Mouse (Mus musculus) R1 (cell line): ENCODE results near the gene Gm42906.

Experiments
- DNase-seq: peaks from one replicate; pipeline ENCODE4 v3.0.0-alpha.2; 2018; ENCODE audit warnings: low read depth, low spot score

Gene Gm42906

DNA sequence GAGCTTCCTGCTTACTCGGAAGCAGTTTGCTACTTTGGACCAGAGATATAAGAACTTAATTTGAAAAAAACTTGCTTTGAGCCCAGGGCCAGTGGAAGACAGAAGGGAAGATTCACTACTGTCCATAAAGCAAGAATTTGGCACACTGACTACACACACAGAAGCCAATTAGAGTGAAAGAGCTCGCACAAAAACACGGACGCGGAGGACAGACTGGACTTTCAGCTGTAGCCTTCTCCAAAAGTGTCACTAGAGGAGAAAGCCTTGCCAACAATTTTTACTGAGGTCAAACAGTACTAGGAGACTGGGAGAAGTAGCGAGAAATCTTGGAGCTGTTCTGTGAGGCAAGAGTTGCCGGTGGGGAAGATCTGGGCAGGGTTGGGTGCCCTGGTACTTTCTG lies 128.4 kb downstream of the Gm42906 start:
- DNase-seq = no peak

GRCm38 (mm10) chr5:151298371-151298770 lies 129.6 kb downstream of the Gm42906 start:
- peak; percentile 57 for DNase-seq

- DNase-seq = no peak
These were observed 131.7 kb downstream of the Gm42906 start for GRCm38 (mm10) chr5:151296244-151296643.

DNA sequence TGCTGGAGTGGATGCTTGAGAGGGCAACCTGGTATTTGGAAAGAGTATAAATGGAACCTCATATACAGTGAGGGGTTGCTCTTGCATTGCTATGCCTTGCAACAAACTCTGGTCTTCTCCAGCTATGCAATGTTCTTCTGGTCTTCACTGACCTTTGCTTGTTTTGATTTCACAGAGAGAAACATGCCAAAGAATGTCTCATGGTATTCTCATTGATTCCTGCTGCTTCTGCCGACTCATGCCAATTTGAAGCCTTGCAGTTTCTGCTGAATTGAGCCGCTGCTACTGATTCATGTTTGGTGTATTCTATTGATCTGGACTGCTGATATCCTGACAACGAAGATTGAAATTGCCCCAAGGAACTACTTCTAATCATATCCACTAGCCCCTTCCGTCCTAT lies 134.4 kb downstream of the Gm42906 start:
- no peak for DNase-seq

- peak; percentile 76 for DNase-seq
These were observed 135.7 kb downstream of the Gm42906 start for GRCm38 (mm10) chr5:151292310-151292709.

DNA sequence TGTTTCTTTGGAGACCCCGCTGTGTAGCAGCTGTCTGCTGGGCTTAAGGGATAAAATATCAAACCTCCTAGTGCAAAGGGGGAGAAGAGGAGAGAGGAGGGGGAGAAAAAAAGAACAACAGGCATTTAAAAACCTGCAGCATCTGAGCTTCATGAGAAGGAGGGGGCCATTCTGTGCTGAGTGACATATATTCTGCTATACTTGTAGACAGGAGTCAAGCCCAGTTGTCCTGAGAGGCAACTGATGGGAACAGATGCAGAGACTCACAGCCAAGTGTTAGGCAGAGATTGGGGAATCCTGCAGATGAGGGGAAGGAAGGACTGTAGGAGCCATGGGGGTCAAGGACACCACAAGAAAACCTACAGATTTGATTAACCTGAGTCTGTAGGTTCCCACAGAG lies 141.6 kb downstream of the Gm42906 start:
- no peak for DNase-seq

DNA sequence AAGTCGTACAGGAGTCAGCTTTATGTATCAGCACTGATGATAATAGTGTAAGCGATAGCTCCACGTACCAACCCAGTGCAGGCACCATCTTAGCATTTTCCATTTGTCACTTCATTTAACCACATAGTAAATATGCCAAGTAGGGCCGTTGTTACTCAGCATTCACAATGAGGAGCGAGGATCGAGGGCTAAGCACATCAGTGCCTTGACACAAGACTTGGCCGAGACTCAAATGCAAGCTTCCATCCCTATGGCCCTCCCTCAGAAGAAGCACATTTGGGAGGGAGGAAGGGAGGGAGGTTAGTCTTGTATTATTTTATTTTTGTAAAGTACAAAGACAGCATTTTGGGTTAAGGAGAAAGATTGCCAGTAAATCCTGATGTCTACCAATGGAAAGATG lies 148.4 kb downstream of the Gm42906 start:
- DNase-seq = no peak

- DNase-seq = no peak
These were observed 150.0 kb downstream of the Gm42906 start for GRCm38 (mm10) chr5:151277927-151278326.

GRCm38 (mm10) chr5:151275986-151276385 lies 152.0 kb downstream of the Gm42906 start:
- no peak for DNase-seq

GRCm38 (mm10) chr5:151274265-151274664 lies 153.7 kb downstream of the Gm42906 start:
- no peak for DNase-seq

DNA sequence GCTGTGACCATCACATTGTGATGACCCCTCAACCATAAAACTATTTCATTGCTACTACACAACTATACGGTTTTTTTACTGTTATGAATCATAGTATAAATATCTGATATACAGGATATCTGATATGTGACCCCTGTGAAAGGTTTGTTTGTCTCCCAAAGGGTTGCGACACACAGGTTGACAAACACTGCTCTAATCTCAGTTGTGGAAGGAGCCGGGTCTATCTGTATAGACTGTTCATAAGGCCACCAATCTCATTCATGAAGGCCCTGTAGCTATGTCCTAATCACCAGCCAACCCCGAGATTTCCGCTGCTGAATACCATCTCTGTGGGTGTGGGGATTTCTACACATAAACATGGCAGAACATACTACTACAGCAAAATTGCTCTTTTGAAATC lies 157.1 kb downstream of the Gm42906 start:
- no peak for DNase-seq

DNA sequence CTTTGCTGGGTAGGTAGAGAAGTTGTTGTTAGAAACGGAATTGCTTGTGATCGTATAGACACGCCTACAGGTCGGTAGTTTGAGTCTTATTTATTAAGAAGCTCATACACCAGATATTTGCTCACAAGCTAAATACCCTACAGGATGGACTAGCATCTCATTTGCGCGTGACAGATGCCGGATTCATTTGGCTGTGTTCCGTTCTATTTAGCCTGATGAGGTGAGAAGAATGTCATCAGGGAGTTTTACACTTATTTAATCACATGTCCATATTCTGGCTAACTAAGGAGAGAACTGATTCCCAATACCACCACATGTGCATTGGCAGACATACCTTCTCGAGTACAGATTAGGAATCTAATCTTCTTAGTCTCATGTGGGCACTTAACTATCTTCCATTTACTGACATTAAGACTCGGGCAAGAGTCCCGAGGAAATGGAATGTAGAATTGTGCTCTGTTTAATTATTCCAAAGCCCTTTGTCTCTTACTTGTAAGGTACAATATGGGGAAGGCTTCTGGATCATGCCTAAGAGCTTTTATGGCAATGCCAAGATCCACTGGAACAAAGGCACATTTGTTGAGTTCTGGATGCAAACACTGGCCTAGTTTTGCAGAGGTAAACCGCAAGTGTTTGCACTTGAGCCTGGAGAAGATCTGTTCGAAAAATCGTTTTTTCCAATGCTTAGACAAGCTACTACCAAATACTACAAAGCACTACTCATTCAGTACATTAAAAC lies 160.9 kb downstream of the Gm42906 start:
- no peak for DNase-seq

GRCm38 (mm10) chr5:151261558-151261957 lies 166.4 kb downstream of the Gm42906 start:
- no peak for DNase-seq

- DNase-seq = no peak
These were observed 175.8 kb downstream of the Gm42906 start for GRCm38 (mm10) chr5:151252213-151252612.

DNA sequence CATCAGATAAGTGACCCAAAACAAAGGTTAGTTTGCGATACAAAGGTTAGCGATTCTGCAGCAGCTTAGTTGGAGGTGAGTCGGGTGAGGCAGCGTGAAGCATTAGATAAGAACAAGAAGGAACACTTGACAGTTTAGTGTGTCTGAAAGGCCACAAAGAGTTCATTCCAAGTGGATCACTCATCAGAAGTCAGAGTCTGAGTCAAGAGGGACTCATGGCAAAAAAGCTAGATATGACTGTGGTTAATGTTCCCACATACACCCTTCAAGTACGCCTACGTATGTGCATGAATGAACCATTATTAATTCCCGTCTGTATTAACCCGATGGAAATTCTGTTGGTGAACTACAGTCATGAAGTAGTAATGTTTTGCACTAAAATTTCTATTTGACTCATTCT lies 176.3 kb downstream of the Gm42906 start:
- no peak for DNase-seq

- peak; percentile 10 for DNase-seq
These were observed 179.0 kb downstream of the Gm42906 start for GRCm38 (mm10) chr5:151248671-151249620.

DNA sequence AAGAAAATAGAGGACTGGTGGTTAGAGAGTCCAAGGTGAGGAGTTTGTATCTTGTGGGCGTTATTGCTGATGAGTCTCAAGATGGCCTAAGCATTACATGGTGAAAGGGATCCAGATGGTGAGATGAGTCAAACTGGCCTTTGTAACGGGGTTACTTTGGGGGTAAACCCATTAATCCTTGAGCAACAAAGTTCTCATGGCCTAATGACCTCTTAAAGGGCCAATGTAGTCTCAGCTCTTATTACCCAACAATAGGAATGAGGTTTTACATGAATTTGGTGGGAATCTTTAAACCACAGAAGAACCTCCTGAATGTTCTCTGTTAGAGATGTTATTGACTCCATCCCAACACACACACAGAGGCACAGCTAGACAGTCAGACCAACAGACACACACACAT lies 179.9 kb downstream of the Gm42906 start:
- no peak for DNase-seq

GRCm38 (mm10) chr5:151247115-151247875 lies 180.7 kb downstream of the Gm42906 start:
- no peak for DNase-seq

DNA sequence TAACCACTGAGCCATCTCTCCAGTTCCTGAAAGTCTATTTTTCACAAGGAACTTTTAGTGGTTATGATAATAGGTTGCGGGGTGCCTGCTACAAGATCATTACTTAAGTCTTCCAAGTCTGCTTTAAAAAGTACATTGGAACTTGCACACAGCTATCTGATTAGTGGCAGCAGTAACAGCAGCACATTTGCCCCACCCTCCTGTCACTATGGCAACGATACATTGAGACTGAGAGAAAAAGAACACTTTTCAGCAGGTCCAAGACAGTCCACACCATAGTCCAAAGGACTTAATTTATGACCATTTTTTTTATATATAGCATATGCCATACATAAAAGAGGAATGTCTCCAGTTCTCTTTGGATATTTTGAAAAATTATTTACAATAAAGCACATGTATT lies 181.7 kb downstream of the Gm42906 start:
- peak; percentile 49 for DNase-seq

GRCm38 (mm10) chr5:151245571-151245970 lies 182.4 kb downstream of the Gm42906 start:
- DNase-seq = no peak

DNA sequence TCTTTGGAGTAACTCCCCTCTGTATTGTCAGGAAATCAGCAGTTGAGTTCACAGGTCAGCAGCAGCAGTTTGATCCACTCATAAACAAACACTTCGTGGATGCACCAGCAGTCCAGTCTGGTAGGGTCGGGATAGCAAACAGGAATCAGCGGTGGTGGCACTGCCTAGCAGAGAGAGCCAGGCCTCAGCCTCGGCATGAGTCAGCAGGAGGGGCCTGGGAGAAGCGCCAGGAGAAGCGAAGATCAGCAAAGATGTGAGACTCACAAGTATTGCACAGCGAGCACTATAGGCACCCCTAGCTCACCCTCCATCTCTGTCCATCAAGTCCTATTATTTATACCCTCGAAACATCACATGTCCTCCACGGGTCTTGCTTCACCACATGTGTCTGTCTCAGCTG lies 189.2 kb downstream of the Gm42906 start:
- no peak for DNase-seq

DNA sequence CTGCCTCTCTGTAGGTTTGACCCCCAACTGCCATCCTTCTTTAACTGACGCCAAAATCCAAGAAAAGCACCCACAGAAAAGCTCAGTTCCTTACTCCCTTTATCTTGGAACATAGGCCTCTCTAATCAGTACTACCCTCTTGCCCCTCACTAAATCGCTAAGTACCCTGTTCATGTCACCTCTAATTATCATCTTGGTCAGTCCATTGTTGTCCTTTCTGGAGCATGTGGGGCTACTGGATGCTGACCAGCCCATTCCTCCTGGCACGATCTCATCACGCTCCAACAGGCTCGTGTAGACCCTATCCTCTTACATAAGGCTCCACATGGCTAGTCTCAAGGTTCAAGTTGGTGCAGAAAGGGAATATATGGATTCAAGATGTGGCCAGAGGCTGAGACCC lies 191.6 kb downstream of the Gm42906 start:
- DNase-seq = no peak
